Mouse (Mus musculus): ENCODE measurements around the gene Dclk1.

- no peak for TF ChIP-seq POLR2A (IDR thresholded peaks at IDR 0.05; ENCODE audit: insufficient read depth, low read depth, low read length)
- TF ChIP-seq CTCF (IDR thresholded peaks at IDR 0.05; ENCODE audit: insufficient read depth, low read depth, low read length): no peak
Measured at GRCm38 (mm10) chr3:55524491-55525195, 282.5 kb downstream of the Dclk1 start.
